Mouse (Mus musculus): ENCODE results near the gene Plin5. TPM values are rescaled to one million over a fixed set of nuclear protein-coding genes. Genes with fewer than 3 reads are reported as not detected.

Gene Plin5
- polyA plus RNA-seq, 1 experiment: not detected

GRCm38 (mm10) chr17:56123681-56124340 lies 6.4 kb upstream of the Plin5 start:
- TF ChIP-seq FLI1 (IDR thresholded peaks at IDR 0.05; ENCODE audit: low read length): no peak
- no peak for TF ChIP-seq GATA1 (IDR thresholded peaks at IDR 0.05; ENCODE audit: borderline replicate concordance, low read length)

GRCm38 (mm10) chr17:56123161-56123560 lies 5.8 kb upstream of the Plin5 start:
- H3K9me3 ChIP-seq: peaks cover 21% of the 10 kb centered on the region
- peak overlapping the region; percentile 10 for H3K4me3 ChIP-seq (replicated peaks)
- peaks cover 44% of the 10 kb centered on the region for H3K27me3 ChIP-seq (replicated peaks)
- TF ChIP-seq GATA1 (IDR thresholded peaks at IDR 0.05; ENCODE audit: borderline replicate concordance, low read length) (no peak), FLI1 (IDR thresholded peaks at IDR 0.05; ENCODE audit: low read length) (no peak)
- H3K36me3 ChIP-seq (replicated peaks; ENCODE audit: low read length): peaks cover 56% of the 10 kb centered on the region
- peaks cover 39% of the 10 kb centered on the region for H3K4me1 ChIP-seq

More at GRCm38 (mm10) chr17:56123681-56124340, 6.4 kb upstream of the Plin5 start:
- Histone ChIP-seq H3K9me3 (peaks cover 21% of the 10 kb centered on the region), H3K4me1 (peaks cover 37% of the 10 kb centered on the region), H3K4me3 (replicated peaks) (no peak overlapping the region), H3K27me3 (replicated peaks) (peaks cover 38% of the 10 kb centered on the region), H3K36me3 (replicated peaks; ENCODE audit: low read length) (peaks cover 63% of the 10 kb centered on the region)

- peaks cover 21% of the 10 kb centered on the region for H3K9me3 ChIP-seq
- peak within 1 kb of the TSS; percentile 83 for H3K4me3 ChIP-seq (replicated peaks)
- peaks cover 48% of the 10 kb centered on the region for H3K4me1 ChIP-seq
- peaks cover 53% of the 10 kb centered on the region for H3K27me3 ChIP-seq (replicated peaks)
- no peak for TF ChIP-seq GATA1 (IDR thresholded peaks at IDR 0.05; ENCODE audit: borderline replicate concordance, low read length)
- peaks cover 43% of the 10 kb centered on the region for H3K36me3 ChIP-seq (replicated peaks; ENCODE audit: low read length)
Measured at GRCm38 (mm10) chr17:56121826-56122225, 4.4 kb upstream of the Plin5 start, which contains the start of gene Lrg1. Gene Lrg1, minus strand, starts transcription at chr17:56122001.

GRCm38 (mm10) chr17:56119981-56120880 lies 2.8 kb upstream of the Plin5 start:
- Histone ChIP-seq H3K4me3 (replicated peaks) (peak overlapping the region; percentile 83), H3K36me3 (replicated peaks; ENCODE audit: low read length) (peaks cover 29% of the 10 kb centered on the region), H3K27me3 (replicated peaks) (peaks cover 68% of the 10 kb centered on the region), H3K9me3 (peaks cover 21% of the 10 kb centered on the region), H3K4me1 (peaks cover 51% of the 10 kb centered on the region)
- no peak for TF ChIP-seq GATA1 (IDR thresholded peaks at IDR 0.05; ENCODE audit: borderline replicate concordance, low read length)
- no peak for TF ChIP-seq FLI1 (IDR thresholded peaks at IDR 0.05; ENCODE audit: low read length)

GRCm38 (mm10) chr17:56119431-56119830 lies 2.0 kb upstream of the Plin5 start:
- Histone ChIP-seq H3K9me3 (peaks cover 21% of the 10 kb centered on the region), H3K4me3 (replicated peaks) (peak overlapping the region; percentile 83), H3K4me1 (peaks cover 59% of the 10 kb centered on the region), H3K36me3 (replicated peaks; ENCODE audit: low read length) (peaks cover 22% of the 10 kb centered on the region), H3K27me3 (replicated peaks) (peaks cover 72% of the 10 kb centered on the region)
- TF ChIP-seq GATA1 (IDR thresholded peaks at IDR 0.05; ENCODE audit: borderline replicate concordance, low read length) (no peak), FLI1 (IDR thresholded peaks at IDR 0.05; ENCODE audit: low read length) (no peak)

GRCm38 (mm10) chr17:56116193-56116592 lies 1.2 kb downstream of the Plin5 start:
- H3K27me3 ChIP-seq (replicated peaks): peaks cover 57% of the 10 kb centered on the region

GRCm38 (mm10) chr17:56112743-56113142 lies 4.7 kb downstream of the Plin5 start:
- H3K36me3 ChIP-seq (replicated peaks; ENCODE audit: low read length): peaks cover 43% of the 10 kb centered on the region
- no peak for TF ChIP-seq FLI1 (IDR thresholded peaks at IDR 0.05; ENCODE audit: low read length)
- no peak for TF ChIP-seq GATA1 (IDR thresholded peaks at IDR 0.05; ENCODE audit: borderline replicate concordance, low read length)
- peaks cover 26% of the 10 kb centered on the region for H3K27me3 ChIP-seq (replicated peaks)
- H3K9me3 ChIP-seq: no peaks in the 10 kb centered on the region
- H3K4me3 ChIP-seq (replicated peaks): peak overlapping the region; percentile 47
- peaks cover 36% of the 10 kb centered on the region for H3K4me1 ChIP-seq

More at GRCm38 (mm10) chr17:56116193-56116592, 1.2 kb downstream of the Plin5 start:
- peaks cover 13% of the 10 kb centered on the region for H3K36me3 ChIP-seq (replicated peaks; ENCODE audit: low read length)
- H3K4me1 ChIP-seq: peaks cover 67% of the 10 kb centered on the region
- no peak overlapping the region for H3K4me3 ChIP-seq (replicated peaks)
- TF ChIP-seq GATA1 (IDR thresholded peaks at IDR 0.05; ENCODE audit: borderline replicate concordance, low read length): no peak
- TF ChIP-seq FLI1 (IDR thresholded peaks at IDR 0.05; ENCODE audit: low read length): no peak
- H3K9me3 ChIP-seq: no peaks in the 10 kb centered on the region

GRCm38 (mm10) chr17:56111864-56112263 lies 5.5 kb downstream of the Plin5 start:
- Histone ChIP-seq H3K4me3 (replicated peaks) (no peak overlapping the region), H3K9me3 (no peaks in the 10 kb centered on the region), H3K27me3 (replicated peaks) (peaks cover 20% of the 10 kb centered on the region), H3K4me1 (peaks cover 28% of the 10 kb centered on the region), H3K36me3 (replicated peaks; ENCODE audit: low read length) (peaks cover 52% of the 10 kb centered on the region)
- TF ChIP-seq FLI1 (IDR thresholded peaks at IDR 0.05; ENCODE audit: low read length): no peak
- TF ChIP-seq GATA1 (IDR thresholded peaks at IDR 0.05; ENCODE audit: borderline replicate concordance, low read length): no peak

GRCm38 (mm10) chr17:56111021-56111420 lies 6.4 kb downstream of the Plin5 start:
- Histone ChIP-seq H3K27me3 (replicated peaks) (peaks cover 11% of the 10 kb centered on the region), H3K36me3 (replicated peaks; ENCODE audit: low read length) (peaks cover 53% of the 10 kb centered on the region), H3K9me3 (no peaks in the 10 kb centered on the region), H3K4me3 (replicated peaks) (no peak overlapping the region), H3K4me1 (peaks cover 24% of the 10 kb centered on the region)
- TF ChIP-seq GATA1 (IDR thresholded peaks at IDR 0.05; ENCODE audit: borderline replicate concordance, low read length) (no peak), FLI1 (IDR thresholded peaks at IDR 0.05; ENCODE audit: low read length) (no peak)

GRCm38 (mm10) chr17:56110571-56110970 lies 6.8 kb downstream of the Plin5 start:
- peaks cover 53% of the 10 kb centered on the region for H3K36me3 ChIP-seq (replicated peaks; ENCODE audit: low read length)
- TF ChIP-seq GATA1 (IDR thresholded peaks at IDR 0.05; ENCODE audit: borderline replicate concordance, low read length) (no peak), FLI1 (IDR thresholded peaks at IDR 0.05; ENCODE audit: low read length) (no peak)
- H3K27me3 ChIP-seq (replicated peaks): peaks cover 7% of the 10 kb centered on the region
- peaks cover 24% of the 10 kb centered on the region for H3K4me1 ChIP-seq
- H3K4me3 ChIP-seq (replicated peaks): no peak overlapping the region
- H3K9me3 ChIP-seq: no peaks in the 10 kb centered on the region
